Mouse (Mus musculus) forebrain, postnatal 0 days (tissue): Measurements from ENCODE around the gene Foxd1. TPM values are rescaled to one million over a fixed set of nuclear protein-coding genes. Genes with fewer than 3 reads are reported as not detected.

Experiments used
- ATAC-seq: fragments of 200-750 bp; cut with Nextera tagmentation; 2 replicates; pipeline ENCODE4 v1.8.0; 2017; ENCODE audit warnings: mild to moderate bottlenecking, moderate library complexity
- DNase-seq: peaks from one replicate; pipeline ENCODE4 v3.0.0-alpha.2; 2015
- H3K27ac ChIP-seq: fragments of 300-500 bp; sonication (generic); 2 replicates; pipeline ENCODE4 v1.5.1; 2014; ENCODE audit warnings: low read depth, mild to moderate bottlenecking, antibody characterized with exemption, low read length, moderate library complexity, mixed read lengths
- H3K27me3 ChIP-seq: fragments of 300-500 bp; sonication (generic); 2 replicates; pipeline ENCODE4 v1.6.1; 2014; ENCODE audit warnings: mild to moderate bottlenecking, low read length, mixed read lengths; ENCODE audit not compliant: insufficient read depth
- H3K36me3 ChIP-seq: fragments of 300-500 bp; sonication (generic); 2 replicates; pipeline ENCODE4 v1.6.1; 2014; ENCODE audit warnings: mild to moderate bottlenecking, moderate library complexity; ENCODE audit not compliant: insufficient read depth
- H3K4me1 ChIP-seq: fragments of 300-500 bp; sonication (generic); 2 replicates; pipeline ENCODE4 v1.6.1; 2014; ENCODE audit warnings: antibody characterized with exemption; ENCODE audit not compliant: insufficient read depth
- H3K4me2 ChIP-seq: fragments of 300-500 bp; sonication (generic); 2 replicates; pipeline ENCODE4 v1.6.1; 2014; ENCODE audit warnings: low read depth, mild to moderate bottlenecking, moderate library complexity
- H3K4me3 ChIP-seq: fragments of 300-500 bp; sonication (generic); 2 replicates; pipeline ENCODE4 v1.5.1; 2014; ENCODE audit warnings: low read depth, low read length, mixed read lengths
- H3K9ac ChIP-seq: fragments of 300-500 bp; sonication (generic); 2 replicates; pipeline ENCODE4 v1.6.1; 2014; ENCODE audit warnings: mild to moderate bottlenecking
- H3K9me3 ChIP-seq: fragments of 300-500 bp; sonication (generic); 2 replicates; pipeline ENCODE4 v1.6.1; 2016; ENCODE audit warnings: low read length
- CTCF ChIP-seq: sonication (generic); IDR thresholded peaks from 2 replicates; pipeline ENCODE4 v1.5.1; 2016; ENCODE audit warnings: antibody characterized with exemption, control low read depth, low read depth
- WGBS: fragments of 180-500 bp; shearing (Covaris S2); extraction: QIAGEN DNeasy Blood & Tissue Kit; methylation state at CpG from one replicate; pipeline ENCODE4 v1.1.7; 2014; 5-methylcytosine and 5-hydroxymethylcytosine counted together
- polyA plus RNA-seq: library from polyadenylated mRNA; unstranded; fragments of >200 nt; fragmentation: Nextera tagmentation; extraction: Ambion mirVana; gene quantifications from 2 replicates; pipeline ENCODE4 v1.2.1, GENCODE M21; 2015
- total RNA-seq: library from RNA; depleted of rRNA; stranded (reverse); fragments of >200 nt; gene quantifications from 2 replicates; pipeline ENCODE4 v1.2.3, GENCODE M21; 2014

The Foxd1 gene
- total and polyA plus RNA-seq, 2 experiments from 2014 or later = 0.86 to 2.0 TPM

GRCm38 (mm10) chr13:98366469-98367275 lies 12.6 kb downstream of the Foxd1 start:
- WGBS = 1% methylated on average over 42 of the region's 43 CpGs

GRCm38 (mm10) chr13:98367601-98368000 lies 13.6 kb downstream of the Foxd1 start:
- Histone ChIP-seq H3K27me3 (peaks cover 81% of the 10 kb centered on the region), H3K9me3 (no peaks in the 10 kb centered on the region), H3K4me1 (no peaks in the 10 kb centered on the region), H3K27ac (no peak overlapping the region), H3K9ac (no peak overlapping the region), H3K4me2 (no peak overlapping the region), H3K36me3 (no peaks in the 10 kb centered on the region), H3K4me3 (no peak overlapping the region)
- ATAC-seq (no peak), DNase-seq (peak; percentile 28)
- no peak for TF ChIP-seq CTCF
- 7% methylated on average over 3 of the region's 3 CpGs for WGBS

More at GRCm38 (mm10) chr13:98366469-98367275, 12.6 kb downstream of the Foxd1 start:
- no peak for ATAC-seq
- H3K36me3 ChIP-seq = no peaks in the 10 kb centered on the region
- H3K27ac ChIP-seq = no peak overlapping the region
- no peaks in the 10 kb centered on the region for H3K9me3 ChIP-seq
- no peaks in the 10 kb centered on the region for H3K4me1 ChIP-seq
- H3K9ac ChIP-seq = no peak overlapping the region
- H3K4me3 ChIP-seq = no peak overlapping the region
- no peak for TF ChIP-seq CTCF
- H3K27me3 ChIP-seq = peaks cover 85% of the 10 kb centered on the region
- DNase-seq = no peak
- peak overlapping the region; percentile 23; the same call in 1 of the 2 replicates for H3K4me2 ChIP-seq

GRCm38 (mm10) chr13:98369046-98369445 lies 15.0 kb downstream of the Foxd1 start:
- no peak overlapping the region for H3K4me3 ChIP-seq
- H3K9ac ChIP-seq = no peak overlapping the region
- no peak for ATAC-seq
- H3K4me1 ChIP-seq = no peaks in the 10 kb centered on the region
- H3K4me2 ChIP-seq = no peak overlapping the region
- WGBS = 8% methylated on average over 6 of the region's 6 CpGs
- no peak overlapping the region for H3K27ac ChIP-seq
- DNase-seq = no peak
- no peaks in the 10 kb centered on the region for H3K9me3 ChIP-seq
- peaks cover 70% of the 10 kb centered on the region for H3K27me3 ChIP-seq
- TF ChIP-seq CTCF = no peak
- H3K36me3 ChIP-seq = no peaks in the 10 kb centered on the region

- no peak for DNase-seq
- H3K27ac ChIP-seq = no peak overlapping the region
- no peak for ATAC-seq
- TF ChIP-seq CTCF = no peak
- no peaks in the 10 kb centered on the region for H3K4me1 ChIP-seq
- no peak overlapping the region for H3K4me2 ChIP-seq
- no peak overlapping the region for H3K4me3 ChIP-seq
- peaks cover 29% of the 10 kb centered on the region for H3K27me3 ChIP-seq
- no peaks in the 10 kb centered on the region for H3K9me3 ChIP-seq
- no peaks in the 10 kb centered on the region for H3K36me3 ChIP-seq
- 73% methylated on average over 8 of the region's 8 CpGs for WGBS
- H3K9ac ChIP-seq = no peak overlapping the region
Observed at GRCm38 (mm10) chr13:98374560-98374959, 20.5 kb downstream of the Foxd1 start.

- 68% methylated on average over 3 of the region's 3 CpGs for WGBS
- no peak for DNase-seq
- no peak overlapping the region for H3K4me2 ChIP-seq
- TF ChIP-seq CTCF = no peak
- H3K4me1 ChIP-seq = no peaks in the 10 kb centered on the region
- no peak overlapping the region for H3K9ac ChIP-seq
- no peak overlapping the region for H3K4me3 ChIP-seq
- H3K36me3 ChIP-seq = no peaks in the 10 kb centered on the region
- peaks cover 25% of the 10 kb centered on the region for H3K27me3 ChIP-seq
- H3K27ac ChIP-seq = no peak overlapping the region
- H3K9me3 ChIP-seq = no peaks in the 10 kb centered on the region
- ATAC-seq = no peak
Observed at GRCm38 (mm10) chr13:98374979-98375378, 20.9 kb downstream of the Foxd1 start.

GRCm38 (mm10) chr13:98377746-98378145 lies 23.7 kb downstream of the Foxd1 start:
- H3K36me3 ChIP-seq = no peaks in the 10 kb centered on the region
- no peaks in the 10 kb centered on the region for H3K4me1 ChIP-seq
- peaks cover 12% of the 10 kb centered on the region for H3K27me3 ChIP-seq
- 87% methylated on average over 3 of the region's 3 CpGs for WGBS
- no peak for DNase-seq
- ATAC-seq = no peak
- no peak overlapping the region for H3K9ac ChIP-seq
- no peak for TF ChIP-seq CTCF
- H3K9me3 ChIP-seq = no peaks in the 10 kb centered on the region
- no peak overlapping the region for H3K4me2 ChIP-seq
- H3K27ac ChIP-seq = no peak overlapping the region
- H3K4me3 ChIP-seq = no peak overlapping the region

- Histone ChIP-seq H3K36me3 (no peaks in the 10 kb centered on the region), H3K9ac (no peak overlapping the region), H3K27me3 (peaks cover 7% of the 10 kb centered on the region; the same call in 1 of the 2 replicates), H3K9me3 (0 out of 2 replicates have a peak, but pooled peaks cover 9% of the 10 kb centered on the region), H3K27ac (no peak overlapping the region), H3K4me3 (no peak overlapping the region), H3K4me1 (no peaks in the 10 kb centered on the region), H3K4me2 (no peak overlapping the region)
- DNase-seq = no peak
- WGBS = 84% methylated on average over 4 of the region's 4 CpGs
- ATAC-seq = no peak
- no peak for TF ChIP-seq CTCF
Observed at GRCm38 (mm10) chr13:98382751-98383150, 28.7 kb downstream of the Foxd1 start.
